Mouse (Mus musculus): ENCODE measurements around the gene Cul1. TPM values are rescaled to one million over a fixed set of nuclear protein-coding genes. Genes with fewer than 3 reads are reported as not detected.
A peak's percentile ranks its signal among the peaks of the same experiment; 100 is the strongest.

Cul1 gene
- polyA plus RNA-seq, 1 experiment, result 38.7 TPM

- no peak for TF ChIP-seq GATA1 (IDR thresholded peaks at IDR 0.05; ENCODE audit: low read length)
These were observed 107.6 kb downstream of the Cul1 start for GRCm38 (mm10) chr6:47560846-47561245.

- TF ChIP-seq GATA1 (IDR thresholded peaks at IDR 0.05; ENCODE audit: low read length), result no peak
These were observed 108.2 kb downstream of the Cul1 start for GRCm38 (mm10) chr6:47561426-47561825.

- TF ChIP-seq GATA1 (IDR thresholded peaks at IDR 0.05; ENCODE audit: low read length), result peak; percentile 99
These were observed 112.3 kb downstream of the Cul1 start for GRCm38 (mm10) chr6:47565326-47566035.

GRCm38 (mm10) chr6:47572887-47573286, 119.7 kb downstream of the Cul1 start:
- TF ChIP-seq GATA1 (IDR thresholded peaks at IDR 0.05; ENCODE audit: low read length), result no peak

Other genes with a start within 250 kb of the Cul1 start
- 48.6 and 63.3 TPM in 2 replicates for gene Ezh2, start 141.9 kb downstream of the Cul1 start, polyA plus RNA-seq (2012)

Measured in G1E-ER4 (cell line).